Mouse (Mus musculus) heart, adult 11 months (tissue): ENCODE results near the gene Utrn.
A peak's percentile ranks its signal among the peaks of the same experiment; 100 is the strongest.

Experiments
- DNase-seq: peaks from one replicate; pipeline ENCODE4 v3.0.0; 2022

The Utrn gene

GRCm38 (mm10) chr10:12868189-12869028 is 756 bp downstream of the Utrn start:
- DNase-seq = peak; percentile 99

DNA sequence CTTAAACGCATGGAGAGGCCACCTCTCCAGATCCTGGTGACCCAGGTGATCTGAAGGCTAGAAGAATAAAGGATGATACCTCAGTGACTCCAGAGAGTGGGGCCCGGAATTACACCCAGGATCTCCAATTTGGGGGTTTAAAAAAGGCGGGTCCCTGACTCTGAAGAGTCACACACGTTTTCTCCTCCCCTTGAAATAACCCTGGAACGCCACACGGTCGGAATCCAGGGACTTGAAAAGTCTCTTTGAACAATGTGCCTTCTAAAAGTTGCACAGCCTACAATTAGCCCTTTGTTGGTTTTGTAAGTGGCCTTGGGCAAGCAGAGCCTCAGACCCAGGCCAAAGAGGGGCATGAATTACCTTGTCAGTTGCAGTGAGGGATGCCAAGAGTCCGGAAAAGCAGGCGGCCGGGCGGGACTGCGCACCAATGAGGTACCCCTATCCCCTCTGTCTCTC is 1.4 kb downstream of the Utrn start:
- no peak for DNase-seq

DNA sequence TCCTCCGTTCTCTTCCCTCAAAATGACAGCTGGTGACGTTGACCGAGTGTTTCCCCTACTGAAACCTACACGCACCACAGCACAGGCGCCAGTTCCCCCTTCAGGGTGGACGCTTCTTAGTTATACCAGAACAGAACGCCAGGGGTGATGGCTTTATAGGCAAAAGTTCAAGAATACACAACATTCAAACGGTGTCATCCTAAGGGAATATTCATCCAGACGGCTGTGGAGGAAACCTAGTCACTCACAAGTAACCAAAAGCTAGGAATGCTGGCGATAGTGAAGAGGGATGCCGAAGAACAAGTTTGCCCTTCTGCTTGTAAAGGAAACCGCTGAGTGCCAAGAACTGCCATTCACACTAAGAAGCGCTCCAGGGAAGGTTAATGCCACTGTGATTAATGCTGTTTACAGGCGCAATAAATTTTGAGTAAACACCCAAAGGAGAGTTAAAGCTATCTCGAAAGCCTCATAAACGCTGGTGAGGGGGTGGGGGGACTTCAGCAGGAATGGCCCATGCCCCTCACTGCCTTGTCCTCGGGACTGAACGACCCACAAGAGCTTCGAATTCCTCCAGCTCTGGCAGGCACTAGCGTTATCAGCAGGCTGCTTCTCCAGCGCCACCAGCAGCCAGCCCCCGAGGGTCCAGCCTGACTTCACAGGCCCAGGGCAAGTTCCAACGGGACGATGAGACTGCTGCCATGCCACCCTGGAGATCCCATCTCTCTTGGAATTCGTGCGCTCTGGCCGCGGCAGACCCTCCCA is 2.0 kb downstream of the Utrn start:
- peak; percentile 96 for DNase-seq

DNA sequence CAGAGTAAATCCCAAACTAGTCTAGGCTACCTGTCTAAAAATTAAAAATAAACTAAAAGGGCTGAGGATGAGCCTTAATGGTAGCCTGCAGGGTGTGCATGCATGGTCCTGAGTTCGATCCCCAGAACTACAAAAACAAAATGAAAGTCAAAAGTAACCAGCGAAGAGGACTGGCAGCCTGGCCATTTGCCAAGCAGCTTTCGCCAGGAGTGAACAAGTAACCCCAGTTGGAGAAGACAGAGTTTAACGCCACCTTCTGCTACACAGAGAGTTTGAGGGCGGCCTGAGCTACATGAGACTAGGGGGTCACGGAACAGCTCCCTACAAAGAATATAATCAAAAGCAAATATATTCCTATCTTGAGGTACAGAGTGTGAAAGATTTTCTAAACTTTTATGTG is 4.0 kb downstream of the Utrn start:
- DNase-seq = peak; percentile 76

DNA sequence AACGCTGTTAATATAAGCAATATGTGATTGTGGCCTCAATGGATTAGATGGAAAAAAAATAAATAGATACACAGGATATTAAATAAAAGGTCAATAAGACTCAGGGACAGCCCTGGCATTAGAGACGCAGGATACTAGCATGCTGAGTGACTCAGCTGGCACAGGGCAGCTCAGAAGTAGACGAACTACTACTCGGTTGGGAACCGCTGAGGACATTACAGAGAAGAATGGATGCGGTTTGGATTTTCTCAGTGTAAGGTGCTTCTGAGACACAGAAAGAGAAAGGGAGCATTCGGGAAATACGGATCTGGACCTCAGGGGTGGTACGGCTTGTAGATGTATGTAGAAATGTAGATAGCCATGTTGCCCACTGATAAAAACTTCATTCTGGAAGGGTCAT is 5.6 kb downstream of the Utrn start:
- DNase-seq = no peak

GRCm38 (mm10) chr10:12862047-12862446 is 7.1 kb downstream of the Utrn start:
- DNase-seq = no peak

DNA sequence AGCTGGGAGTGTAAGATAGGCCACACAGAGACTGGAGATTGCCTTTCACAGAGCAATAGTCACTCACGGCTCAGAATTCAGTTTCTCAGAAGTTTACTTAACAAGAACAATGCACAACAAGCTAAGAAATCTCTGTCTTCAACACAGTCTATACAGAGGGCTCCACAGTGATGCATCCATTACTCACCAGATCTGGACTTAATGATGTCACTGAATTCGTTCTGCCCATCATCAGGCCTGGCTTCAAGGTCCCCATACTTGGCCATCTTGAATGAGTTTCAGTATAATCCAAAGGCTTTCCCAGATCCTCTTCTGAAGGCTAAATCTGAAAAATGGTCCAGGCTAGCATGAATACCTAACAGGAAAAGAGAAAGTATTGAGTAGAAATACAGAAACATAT is 7.8 kb downstream of the Utrn start:
- peak; percentile 33 for DNase-seq

- DNase-seq = peak; percentile 72
Observed at GRCm38 (mm10) chr10:12860765-12861164, 8.4 kb downstream of the Utrn start.

DNA sequence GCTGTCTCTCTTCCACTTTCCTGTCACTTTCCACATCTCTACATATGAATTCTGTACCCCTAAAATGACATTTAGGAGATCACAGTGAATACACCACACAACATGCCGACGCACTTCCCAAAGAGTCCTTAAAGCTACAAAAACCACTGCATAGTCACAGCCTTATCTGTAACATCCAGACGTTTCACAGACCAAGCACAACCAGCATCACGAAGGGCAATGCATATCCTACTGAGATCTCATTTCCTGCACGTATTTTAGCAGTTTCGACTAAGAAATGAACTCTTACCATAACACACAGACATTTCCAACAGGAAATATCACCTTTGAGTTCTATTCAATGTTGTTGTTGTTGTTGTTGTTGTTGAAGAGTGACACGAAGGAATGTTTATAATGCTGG is 8.8 kb downstream of the Utrn start:
- peak; percentile 31 for DNase-seq

- peak; percentile 45 for DNase-seq
Observed at GRCm38 (mm10) chr10:12858017-12858416, 11.1 kb downstream of the Utrn start.

GRCm38 (mm10) chr10:12854298-12854697 is 14.9 kb downstream of the Utrn start:
- peak; percentile 96 for DNase-seq

DNA sequence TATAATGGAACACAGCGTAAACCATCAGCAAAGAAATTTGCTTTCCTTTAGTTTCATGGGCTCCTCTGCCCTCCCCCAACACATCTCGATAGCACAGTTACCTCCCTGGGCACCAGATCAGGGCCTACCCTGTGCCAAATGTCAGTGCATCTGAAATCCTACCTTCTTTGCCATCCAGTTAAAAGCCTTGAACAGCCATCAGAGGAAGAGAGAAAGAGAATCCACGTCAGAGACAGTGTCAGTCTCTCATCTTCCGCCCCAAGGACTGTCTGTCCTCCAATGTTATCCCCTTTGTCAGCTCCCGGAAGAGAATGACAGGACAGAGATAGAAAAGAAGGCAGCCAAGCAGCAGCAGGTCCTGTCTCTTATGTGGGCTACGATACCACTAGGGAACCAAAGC is 15.4 kb downstream of the Utrn start:
- DNase-seq = peak; percentile 89

- peak; percentile 91 for DNase-seq
Observed at GRCm38 (mm10) chr10:12853196-12853620, 16.0 kb downstream of the Utrn start.

DNA sequence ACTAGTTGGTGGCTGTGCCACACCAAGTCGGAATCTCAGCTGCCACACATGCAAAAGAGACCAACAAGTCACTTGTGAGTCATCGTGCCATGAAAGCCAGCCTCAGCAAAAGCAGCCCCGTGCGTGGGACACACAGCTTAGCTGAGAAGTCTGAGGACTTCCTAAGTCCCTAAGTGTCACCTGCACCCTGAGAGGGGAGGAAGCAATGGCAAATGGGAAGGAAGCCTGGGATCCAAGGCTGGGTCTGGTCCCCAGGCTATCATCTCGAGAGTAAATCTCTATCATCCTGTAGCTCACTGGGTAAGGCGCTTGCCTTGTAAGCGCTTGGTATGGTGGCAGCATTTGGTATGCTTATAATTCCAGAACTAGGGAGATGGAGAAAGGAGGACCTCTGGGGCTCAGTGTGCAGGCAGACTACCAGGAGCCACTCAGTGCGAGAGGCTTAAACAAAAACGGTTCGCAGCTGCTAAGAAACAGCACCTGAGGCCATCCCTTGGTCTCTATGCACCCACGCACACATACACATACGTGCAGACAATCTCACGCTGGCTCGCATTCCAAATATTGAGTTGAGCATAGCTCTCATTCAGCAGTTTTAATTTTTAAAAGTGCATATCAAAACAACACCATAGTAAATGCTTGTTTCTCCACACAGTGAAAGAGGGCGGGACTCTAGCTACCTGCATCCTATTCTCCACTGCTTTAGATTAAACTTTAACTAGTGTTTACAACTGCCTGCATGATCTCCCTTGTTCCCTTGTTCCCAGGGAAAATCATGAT is 16.6 kb downstream of the Utrn start:
- peak; percentile 83 for DNase-seq

DNA sequence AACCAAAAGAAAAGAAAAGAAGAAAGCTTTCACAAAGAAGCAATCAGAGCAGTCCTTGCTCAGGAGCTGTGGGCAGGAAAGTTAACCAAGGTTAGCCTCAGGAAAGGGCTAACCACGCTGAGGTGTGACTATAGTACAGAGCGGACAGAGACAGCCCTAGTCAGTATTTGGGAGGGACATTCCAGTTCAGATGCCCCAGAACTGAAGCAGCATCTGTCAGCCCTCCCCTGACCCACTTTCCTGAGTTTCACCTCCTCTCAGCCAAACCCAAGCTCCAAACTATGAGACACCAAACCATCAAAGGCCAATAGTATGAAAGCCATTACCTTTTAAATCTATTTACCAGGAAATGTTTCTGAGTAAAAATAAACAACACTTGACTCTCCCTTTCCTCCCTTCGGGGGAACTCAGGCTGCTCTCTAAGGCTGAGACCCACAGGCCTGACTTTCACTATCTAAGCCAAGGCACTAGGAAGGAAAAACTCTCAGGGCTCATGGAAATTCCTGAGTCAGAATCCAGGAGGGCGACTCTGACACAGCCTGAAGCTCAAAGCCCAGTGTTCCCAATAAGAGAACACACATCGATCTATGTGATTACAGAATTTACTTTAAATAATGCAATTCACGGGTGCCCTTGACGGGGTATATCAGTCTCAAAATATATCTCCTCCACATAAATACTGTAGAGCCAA is 18.2 kb downstream of the Utrn start:
- DNase-seq = peak; percentile 89

DNA sequence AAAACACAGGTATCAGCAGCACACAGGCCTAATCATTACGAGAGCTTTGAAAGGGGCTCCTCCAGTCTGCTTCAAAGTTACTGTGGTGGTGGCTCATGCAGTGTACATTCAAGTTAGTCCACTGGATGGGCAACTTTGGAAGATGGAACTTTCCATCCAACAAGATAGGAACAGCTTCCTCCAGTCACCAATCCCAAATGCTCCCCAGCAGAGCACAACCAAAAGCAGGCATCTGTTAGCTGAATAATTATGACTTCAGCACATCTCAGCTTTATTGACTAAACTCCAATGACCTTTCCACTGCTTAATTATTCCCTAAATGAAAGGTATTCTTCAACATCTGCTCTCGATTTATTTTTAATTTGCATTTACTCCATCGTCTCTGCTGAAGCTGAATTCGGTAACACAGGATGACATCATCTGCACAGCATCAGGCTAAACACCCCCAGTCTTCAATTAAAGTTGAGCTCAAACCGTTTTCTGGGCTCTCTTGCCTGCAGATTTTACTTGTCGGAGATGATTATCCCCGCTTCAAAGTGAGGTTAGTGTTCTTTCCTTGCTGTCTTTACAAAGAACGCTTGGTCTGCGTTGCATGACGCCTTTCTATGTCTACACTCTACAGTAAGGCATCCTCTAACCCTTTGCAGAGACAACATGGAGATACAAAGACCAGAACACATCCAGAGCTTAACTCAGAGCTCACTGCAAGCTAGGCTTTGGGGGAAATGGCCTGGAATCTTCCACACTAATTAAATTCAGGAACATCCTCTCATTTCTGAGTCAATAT is 20.6 kb downstream of the Utrn start:
- DNase-seq = peak; percentile 45

- peak; percentile 76 for DNase-seq
Observed at GRCm38 (mm10) chr10:12842543-12842942, 26.6 kb downstream of the Utrn start.

DNA sequence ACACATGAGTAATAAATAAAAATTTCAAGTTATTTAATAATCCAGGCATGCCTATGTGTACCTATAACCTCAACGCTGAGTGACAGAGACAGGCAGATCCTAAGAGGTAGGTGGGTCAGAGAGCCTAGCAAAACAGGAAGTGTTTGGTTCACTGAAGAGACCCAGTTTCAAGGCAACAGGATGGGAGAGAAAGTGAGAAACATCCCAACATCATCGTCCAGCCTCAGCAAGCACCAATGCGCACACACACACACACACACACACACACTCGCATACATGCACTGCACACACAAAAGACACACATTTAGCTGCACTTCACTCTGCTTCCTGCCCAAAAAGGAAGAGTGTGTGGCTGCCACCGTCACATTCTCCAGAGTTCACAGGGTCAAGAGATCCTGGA is 27.7 kb downstream of the Utrn start:
- peak; percentile 76 for DNase-seq

GRCm38 (mm10) chr10:12837636-12838035 is 31.5 kb downstream of the Utrn start:
- peak; percentile 88 for DNase-seq

GRCm38 (mm10) chr10:12836048-12836816 is 32.9 kb downstream of the Utrn start:
- DNase-seq = peak; percentile 83

- no peak for DNase-seq
Observed at GRCm38 (mm10) chr10:12834215-12834614, 35.0 kb downstream of the Utrn start.
